Mouse (Mus musculus): Measurements from ENCODE around the gene Polr3c.
"Not testable (repeated sequence)": the region's sequence is repeated elsewhere in the genome, so short reads cannot be mapped to it uniquely, and the experiment has no call there.

Polr3c gene

DNA sequence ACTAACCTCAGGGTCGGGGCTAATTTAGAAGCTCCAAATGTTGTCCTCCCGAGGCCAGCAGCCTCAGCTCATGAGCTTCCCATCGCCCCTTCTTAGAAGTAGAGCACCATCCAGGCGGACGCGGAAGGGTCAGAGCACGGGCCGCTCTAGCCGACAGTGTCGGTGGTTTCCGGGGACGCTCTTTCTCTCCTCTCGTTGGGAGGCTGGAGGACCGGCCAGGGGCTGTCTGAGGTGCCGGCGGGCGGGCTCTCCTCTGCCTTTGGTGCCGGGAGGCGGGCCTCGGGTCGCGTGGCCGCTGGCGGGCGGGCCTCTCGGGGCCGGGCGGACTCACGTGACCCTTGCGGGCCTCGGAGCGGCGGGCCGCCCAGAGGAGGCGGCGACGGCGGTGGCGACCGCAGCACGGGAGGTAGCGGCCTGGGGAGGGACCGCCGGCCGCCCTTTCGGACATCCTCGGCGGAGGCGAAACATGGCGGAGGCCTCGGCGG lies at the start of gene Polr3c, which contains the start of gene Rnf115:
Gene Polr3c (minus strand): TSS at position 286 of the 485 bp plus-strand sequence.
Gene Rnf115 (plus strand): TSS at position 322 of the 485 bp plus-strand sequence.
- peak; percentile 81 for DNase-seq (ENCODE audit: low spot score)

DNA sequence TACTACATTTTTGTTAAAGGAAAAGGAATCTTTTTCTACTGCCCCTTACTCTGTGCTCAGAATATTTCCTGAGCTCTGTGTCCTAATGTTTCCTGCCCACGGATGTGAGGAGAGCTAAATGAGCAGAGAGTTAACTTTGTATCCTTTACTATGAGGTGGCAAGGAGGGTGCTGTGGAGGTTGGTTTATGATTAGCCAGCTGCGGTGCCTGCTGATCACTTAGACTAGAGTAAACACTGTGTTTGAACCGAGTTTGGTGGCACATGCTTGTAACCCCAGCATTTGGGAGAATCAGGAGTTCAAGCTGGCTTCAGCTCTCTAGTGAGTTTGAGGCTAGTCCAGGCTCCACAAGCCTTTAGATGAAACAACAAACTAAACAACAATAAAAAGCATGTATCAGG lies 49.7 kb upstream of the Polr3c start:
- no peak for DNase-seq (ENCODE audit: low spot score)

DNA sequence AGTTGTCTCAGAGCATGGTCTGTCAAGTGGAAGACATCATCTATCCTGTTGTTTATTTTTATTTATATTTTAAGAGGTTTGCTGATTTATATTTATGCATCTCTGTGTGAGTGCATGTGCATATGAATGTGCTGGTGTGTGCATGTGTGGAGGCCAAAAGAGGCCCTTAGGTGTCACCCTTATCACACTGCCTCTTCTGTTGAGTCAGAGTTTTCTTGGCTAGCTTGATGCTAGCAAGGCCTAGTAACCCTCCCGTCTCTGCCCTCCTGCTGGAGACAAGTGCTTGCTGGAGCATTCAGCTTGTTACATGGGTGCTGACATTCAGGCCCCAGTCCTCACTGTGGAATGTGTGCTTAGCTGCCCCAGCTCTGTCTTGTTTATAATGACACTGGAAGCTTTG lies 45.5 kb upstream of the Polr3c start:
- no peak for DNase-seq (ENCODE audit: low spot score)

DNA sequence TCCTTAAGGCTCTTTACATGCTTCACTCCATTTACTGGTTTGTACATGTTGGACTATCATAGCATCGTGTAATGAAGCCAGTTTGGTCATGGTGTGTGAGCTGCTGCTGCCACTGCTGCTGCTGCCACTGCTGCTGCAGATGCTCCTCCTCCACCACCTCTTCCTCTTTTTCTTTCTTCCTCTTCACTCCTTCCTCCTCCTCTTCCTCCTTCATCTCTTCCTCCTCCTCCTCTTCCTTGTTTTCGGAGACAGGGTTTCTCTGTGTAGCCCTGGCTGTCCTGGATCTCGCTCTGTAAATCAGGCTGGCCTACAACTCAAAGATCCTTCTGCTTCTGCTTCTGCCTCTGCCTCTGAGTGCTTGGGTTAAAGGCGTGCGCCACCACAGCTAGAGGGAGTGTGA lies 42.5 kb upstream of the Polr3c start:
- DNase-seq (ENCODE audit: low spot score): no peak

DNA sequence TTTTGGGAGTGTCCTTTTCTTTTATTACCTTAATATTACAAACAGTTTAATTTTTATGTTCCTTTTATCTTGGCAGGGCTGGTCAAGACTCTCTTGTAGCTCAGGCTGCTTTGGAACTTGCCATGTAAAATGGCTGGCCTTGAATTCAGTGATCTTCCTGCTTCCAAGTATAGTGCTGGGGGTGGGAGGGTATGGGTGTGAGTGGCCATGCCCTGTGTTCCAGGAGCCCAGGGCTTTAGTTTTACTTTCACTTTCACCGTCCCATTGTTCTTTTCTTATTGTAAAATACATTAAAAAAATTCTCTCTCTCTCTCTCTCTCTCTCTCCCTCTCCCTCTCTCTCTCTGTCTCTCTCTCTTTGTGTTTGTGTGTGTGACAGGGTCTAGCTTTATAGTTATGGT lies 37.1 kb upstream of the Polr3c start:
- DNase-seq (ENCODE audit: low spot score): no peak

DNA sequence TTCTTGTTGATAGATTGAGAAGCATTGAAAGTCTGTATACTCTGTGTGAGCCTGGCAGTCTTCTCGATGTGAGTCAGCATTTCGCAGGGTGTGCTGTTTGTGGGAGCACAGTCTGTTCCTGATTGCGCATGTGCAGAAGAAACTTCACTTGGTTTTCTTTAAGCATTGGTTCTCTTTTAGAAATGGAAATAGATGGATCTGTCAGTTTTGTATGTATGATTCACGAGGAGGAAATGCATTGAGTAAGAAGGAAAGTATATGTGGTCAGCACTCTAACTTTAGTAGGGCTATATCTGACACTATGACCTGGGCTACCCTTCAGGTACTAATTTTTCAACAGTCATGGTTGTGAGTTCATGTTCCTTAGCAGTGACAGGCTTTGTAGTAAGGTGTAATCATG lies 32.3 kb upstream of the Polr3c start:
- peak; percentile 25 for DNase-seq (ENCODE audit: low spot score)

DNA sequence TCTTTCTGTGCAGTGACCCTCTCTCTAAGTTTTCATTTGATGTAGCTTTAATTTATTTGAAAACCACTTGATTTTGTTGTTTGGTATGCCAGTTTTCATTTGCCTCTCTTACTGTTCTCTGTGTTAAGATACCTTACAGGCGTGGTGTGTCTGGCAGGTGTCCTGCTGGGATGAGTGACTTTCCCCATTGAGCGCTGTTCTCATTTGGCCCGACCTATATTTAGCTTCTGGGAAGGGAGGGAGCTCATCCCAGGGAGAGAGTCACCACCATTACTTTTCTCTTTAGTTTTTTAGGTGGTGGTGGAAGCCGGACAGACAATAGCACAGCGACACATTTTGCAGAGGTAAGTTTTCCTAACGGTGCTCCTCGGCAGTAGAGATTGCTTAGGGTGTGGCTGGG lies 30.3 kb upstream of the Polr3c start:
- no peak for DNase-seq (ENCODE audit: low spot score)

DNA sequence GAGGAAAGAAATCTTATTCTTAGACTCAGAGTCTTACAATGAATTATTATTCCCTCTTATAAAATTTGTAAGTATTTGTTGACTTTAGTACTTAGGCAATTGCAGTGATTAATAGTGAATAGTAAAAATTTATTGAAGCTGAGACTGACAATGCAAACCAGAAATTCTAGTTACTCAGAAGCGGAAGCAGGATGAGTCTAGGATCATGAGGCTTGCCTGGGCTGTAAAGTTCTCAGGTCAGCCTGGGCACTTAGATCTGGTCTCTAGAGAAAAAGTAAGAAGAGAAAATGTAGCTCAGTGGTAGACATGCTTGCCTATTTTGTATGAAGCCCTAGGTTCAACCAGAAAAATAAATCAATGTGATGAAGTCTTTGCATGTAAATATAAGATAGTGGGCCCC lies 28.5 kb upstream of the Polr3c start:
- no peak for DNase-seq (ENCODE audit: low spot score)

DNA sequence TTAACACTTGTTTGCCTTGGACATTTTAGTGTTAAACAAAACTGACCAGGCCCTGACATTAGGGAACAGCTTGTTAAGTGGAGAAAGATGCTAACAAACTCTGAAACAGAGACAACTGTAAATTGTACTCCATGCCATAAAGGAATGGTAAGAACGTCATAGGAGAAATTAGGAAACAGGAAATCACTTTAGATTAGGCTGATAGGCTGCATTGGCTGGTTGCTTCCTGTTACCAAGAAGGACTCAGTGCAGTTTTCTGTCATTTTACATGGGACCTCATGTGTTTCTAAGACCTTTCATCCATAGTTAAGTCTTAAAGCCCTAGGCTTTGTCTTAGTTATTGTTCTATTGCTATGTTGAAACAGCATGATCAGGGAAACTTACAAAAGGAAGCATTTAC lies 19.4 kb upstream of the Polr3c start:
- DNase-seq (ENCODE audit: low spot score): no peak

DNA sequence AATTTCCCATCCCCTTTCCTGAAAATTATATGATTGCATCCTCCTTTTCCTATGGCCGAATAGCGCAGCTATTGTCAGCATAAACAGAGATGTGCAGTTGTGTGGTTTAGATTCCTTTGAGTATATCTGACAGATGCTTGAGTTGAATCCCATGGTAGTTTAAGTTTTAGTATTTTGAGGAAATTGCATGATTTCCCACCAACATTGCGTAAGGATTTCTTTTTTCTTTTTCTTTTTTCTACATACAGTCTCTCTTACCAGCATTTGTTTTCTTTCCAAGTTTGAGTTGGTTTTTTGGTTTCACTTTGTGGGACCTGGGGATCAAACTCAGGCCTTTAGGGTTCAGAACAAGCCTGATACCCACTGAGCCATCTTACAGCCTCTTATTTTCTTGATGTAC lies 16.9 kb upstream of the Polr3c start:
- no peak for DNase-seq (ENCODE audit: low spot score)

DNA sequence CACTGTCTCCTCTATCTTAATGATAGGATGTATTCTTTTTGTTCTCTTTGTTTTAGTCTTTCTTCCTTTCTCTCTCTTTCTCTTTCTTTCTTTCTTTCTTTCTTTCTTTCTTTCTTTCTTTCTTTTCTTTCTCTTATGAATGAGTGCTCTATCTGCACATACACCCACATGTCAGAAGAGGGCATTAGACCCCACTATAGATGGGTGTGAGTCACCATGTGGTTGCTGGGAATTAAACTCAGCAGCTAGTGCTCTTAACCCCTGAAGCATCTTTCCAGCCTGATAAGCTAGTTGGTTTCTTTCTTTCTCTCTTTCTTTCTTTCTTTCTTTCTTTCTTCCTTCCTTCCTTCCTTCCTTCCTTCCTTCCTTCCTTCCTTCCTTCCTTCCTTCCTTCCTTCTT lies 12.9 kb upstream of the Polr3c start:
- not testable (repeated sequence) for DNase-seq (ENCODE audit: low spot score)

DNA sequence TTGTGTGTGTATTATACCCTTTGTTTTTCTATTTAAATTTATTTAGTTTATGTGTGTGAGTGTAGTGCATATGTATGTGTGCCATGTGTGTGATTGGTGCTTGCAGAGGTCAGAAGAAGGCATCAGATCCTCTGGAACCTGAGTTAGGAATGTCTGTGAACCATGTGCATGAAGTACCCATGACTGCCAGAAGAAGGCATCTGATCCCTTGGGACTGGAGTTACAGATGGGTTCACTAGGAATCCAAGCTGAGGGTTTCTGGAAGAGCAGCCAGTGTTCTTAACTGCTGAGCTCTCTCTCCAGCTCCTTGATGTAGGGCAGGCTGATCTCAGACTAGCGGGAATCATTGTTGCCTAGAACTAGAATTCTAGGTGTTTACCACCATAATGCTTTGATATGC lies 10.6 kb upstream of the Polr3c start:
- no peak for DNase-seq (ENCODE audit: low spot score)

DNA sequence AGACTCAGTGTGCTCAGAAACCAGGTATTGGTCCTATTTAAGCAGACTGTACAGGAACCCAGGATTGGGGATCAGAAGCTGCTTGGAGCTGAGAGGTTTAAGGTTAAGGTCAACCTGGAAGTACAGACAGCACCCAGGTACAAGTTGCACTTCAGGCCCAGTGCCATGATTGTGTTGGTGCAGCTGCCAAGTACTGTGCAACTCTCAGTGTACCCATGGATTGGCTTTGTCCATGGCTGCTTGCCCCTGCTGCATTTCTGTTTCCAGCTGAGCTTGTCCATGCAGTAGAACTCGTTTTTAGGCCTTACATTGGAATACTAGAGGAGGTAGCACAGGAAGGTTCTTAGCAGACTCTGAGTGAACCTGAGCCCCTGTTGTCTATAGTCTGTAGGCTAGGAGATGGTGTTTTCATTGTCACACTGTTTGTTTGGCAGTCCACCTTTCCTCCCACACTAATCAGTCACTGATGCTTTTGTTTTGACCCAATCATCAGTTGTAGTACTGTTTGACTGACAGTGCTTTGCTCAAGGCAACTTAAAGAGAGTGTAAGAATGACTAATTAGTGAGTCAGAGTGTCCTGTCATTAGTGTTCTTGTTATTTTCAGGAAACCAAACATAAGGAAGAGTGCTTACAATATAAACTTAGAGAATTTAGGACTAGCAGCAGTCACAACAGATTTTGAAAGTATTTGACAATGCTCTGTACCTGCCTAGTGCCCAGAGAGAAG lies 9.7 kb upstream of the Polr3c start:
- no peak for DNase-seq (ENCODE audit: low spot score)

DNA sequence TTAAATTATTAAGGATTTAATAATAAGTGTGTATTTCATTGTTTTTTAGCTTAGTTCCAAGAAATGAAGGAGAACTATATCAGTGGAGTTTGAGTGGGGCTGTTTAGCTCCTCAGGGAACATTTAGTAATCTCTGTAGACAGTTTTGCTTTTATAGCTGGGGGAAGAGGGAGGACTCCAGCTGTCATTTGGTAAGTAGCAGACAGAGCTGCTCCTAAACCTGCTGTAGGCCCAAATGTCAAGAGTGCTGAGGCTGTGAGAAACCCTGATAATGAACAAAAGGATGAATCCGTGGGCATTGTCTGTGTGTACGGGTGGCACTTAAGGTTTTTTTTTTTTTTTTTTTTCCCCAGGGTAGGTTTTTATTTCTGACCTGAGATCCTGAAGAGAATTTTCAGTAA lies 7.8 kb upstream of the Polr3c start:
- DNase-seq (ENCODE audit: low spot score): no peak

DNA sequence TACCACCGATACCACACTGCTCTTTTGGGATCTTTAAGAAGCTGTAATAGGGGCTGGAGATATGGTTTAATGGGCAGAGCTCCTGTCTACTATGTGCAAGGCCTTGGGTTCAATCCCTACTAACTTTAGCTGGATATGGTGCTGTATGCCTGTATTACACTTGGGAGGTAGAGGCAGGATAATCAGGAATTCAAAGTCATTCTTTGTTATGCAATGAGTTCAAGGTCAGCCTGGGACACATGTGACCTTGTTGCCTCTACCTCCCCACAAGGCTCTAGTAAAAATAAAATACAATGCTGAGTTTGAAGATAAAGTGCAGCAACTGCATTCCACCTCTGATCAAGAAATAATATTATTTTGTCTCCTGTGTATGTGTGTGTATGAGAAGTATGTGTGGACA lies 6.6 kb upstream of the Polr3c start:
- DNase-seq (ENCODE audit: low spot score): no peak

DNA sequence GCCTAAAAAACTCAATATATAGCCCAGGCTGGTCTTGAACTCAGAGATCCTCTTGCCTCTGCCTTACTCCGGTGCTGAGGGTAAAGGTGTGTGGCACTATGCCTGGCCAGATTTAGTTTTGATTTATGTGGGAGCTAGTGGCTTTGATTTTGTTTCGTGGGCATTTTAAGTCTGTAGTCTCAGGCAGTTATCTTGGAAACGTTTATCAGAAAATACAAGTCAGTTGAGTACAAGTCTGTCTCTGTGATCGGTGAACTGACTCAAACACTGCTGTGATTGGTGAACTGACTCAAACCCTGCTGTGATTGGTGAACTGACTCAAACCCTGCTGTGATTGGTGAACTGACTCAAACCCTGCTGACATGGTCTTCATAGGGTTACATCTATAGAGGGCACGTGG lies 3.4 kb upstream of the Polr3c start:
- no peak for DNase-seq (ENCODE audit: low spot score)

DNA sequence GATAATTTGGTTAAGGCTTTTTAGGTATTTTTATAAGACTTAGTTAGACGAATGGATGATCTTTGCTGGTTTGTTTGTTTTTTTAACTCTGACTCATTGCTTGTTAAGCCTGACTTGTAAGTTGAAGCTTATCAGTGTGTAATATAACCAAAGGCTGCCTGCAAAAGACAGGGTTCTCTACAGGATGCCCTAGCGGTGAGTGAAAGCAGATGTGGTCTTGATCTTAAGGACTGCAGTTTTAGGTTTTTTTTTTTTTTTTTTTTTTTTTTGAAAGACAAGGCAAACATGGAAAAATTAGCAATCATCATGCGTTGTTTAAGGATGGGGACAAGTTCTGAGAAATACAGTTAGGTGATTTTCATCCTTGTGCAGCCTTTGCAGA lies 2.0 kb upstream of the Polr3c start:
- DNase-seq (ENCODE audit: low spot score): no peak

DNA sequence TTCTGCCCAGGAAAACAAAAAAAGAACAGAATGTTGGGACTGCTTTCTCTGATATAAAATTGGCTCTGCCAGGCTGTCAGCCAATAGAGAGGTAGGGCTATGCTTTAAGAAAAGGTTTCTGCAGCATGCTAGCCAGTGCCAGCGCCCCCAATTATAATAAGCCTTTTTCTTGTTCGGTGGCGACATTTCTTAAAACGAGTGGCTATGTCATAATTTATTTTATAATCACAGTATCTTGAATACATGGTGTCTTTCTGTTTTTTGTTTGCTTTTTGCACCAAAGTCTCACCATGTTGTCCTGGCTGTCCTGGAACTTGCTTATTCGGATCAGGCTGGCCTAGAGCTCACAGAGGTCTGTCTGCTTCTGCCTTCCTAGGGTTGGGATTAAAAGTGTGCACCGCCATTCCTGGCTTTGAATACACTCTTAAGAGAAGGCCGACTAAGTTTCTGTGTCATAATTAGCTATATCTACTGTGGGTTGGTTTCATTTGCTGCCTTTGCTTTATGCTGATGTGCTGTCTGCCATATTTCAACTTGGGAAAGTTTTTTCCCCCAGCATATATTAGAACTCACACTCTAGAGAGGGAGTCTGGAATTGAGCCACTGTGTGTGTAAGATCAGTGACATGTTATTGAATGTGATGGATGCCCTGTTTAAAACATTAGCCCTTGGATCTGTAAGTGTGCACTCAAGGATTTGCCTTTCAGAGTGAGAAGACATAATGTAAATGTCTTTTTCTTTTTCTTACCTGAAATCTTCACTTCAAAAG lies 1.4 kb upstream of the Polr3c start:
- no peak for DNase-seq (ENCODE audit: low spot score)

DNA sequence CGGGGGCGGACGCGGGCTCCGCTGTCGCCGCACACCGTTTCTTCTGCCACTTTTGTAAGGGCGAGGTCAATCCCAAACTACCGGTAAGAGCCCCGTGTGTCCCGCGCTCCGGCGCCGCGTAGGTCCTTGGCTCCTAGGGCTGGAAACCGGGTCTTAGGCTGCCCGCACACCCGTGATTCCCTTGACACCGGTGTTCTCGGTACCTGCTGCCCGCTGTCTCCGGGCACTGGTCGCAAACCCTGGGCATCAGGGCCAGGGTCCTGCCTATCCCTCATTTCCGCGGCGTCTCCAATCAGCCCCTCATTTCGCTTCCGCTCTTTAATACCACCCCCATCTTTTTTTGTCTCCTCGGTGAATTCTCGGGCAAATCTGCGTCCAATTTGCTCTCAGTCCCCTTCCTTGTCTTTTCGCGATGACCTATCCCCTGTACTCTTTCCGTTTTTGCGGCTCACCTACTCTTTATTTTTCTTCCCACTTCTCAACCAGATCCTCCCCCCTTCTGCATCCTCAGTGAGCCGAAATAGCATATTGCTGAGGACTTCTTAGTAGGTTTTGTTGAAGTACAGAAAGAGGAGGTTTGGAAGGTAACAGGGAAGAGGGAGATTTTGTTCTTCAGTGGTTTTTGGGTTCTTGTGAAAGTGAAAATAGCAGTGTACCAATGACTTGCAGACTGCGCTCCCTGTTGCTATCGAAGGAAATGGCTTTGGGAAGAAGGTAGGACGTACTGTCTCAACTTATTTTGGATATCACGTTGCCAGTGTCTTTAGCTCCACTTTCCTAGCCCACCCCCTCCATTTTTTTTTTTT lies 603 bp upstream of the Polr3c start:
- DNase-seq (ENCODE audit: low spot score): no peak

DNA sequence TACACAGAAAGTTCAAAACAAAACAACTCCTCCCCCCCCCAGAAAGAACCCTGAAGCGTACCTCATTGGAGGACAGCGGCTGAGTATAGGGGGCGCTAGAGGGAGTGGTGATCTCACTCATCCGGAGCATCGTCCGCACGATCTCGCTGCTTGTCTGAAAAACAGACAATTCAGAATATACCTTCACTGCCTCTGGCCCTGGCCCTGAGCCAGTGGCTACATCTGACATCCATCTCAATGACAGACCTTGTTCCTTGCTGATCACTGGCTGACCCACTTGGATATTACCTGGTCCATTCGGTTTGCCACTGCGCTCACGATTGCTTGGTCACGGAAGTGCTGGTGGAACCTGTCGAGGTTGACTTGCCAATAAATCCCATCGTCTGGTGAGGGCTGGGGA lies 8.3 kb downstream of the Polr3c start:
- DNase-seq (ENCODE audit: low spot score): no peak

DNA sequence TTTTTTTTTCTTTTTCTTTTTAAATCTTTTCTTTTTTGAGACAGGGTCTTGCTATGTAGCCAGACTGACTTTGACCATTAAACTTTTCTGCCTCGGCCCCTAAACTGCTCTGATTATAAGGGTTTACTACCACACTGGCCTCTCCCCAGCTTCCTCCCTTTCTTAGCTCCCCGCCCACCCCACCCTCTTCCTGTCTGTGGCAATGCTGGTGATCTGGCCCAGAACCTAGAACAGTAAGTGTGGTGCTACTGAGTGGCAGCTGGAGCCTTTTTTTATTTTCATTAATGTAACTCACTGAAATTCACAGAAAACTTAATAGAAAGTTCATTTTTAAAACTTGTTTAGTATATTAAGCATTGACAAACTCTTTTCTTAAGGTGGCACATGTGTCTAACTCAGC lies 11.6 kb downstream of the Polr3c start:
- no peak for DNase-seq (ENCODE audit: low spot score)

DNA sequence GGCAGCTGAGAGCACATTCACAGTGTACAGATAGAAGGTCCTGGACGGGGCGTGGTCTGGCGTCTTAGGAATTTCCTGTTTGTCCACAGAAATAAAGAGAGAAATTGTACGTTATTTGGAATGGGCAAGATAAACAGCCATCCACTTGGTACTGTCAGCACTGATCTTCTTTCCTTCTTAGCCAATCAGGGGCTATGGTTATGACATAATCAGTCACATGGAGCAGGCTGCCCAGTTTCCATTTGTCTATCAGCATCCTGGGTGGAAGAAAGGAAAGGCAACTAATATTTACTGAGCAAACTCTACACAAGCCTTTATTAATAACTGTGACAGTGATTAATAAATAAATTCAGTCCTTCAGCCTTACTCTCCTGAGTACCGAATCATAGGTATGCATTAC lies 13.1 kb downstream of the Polr3c start:
- DNase-seq (ENCODE audit: low spot score): no peak

DNA sequence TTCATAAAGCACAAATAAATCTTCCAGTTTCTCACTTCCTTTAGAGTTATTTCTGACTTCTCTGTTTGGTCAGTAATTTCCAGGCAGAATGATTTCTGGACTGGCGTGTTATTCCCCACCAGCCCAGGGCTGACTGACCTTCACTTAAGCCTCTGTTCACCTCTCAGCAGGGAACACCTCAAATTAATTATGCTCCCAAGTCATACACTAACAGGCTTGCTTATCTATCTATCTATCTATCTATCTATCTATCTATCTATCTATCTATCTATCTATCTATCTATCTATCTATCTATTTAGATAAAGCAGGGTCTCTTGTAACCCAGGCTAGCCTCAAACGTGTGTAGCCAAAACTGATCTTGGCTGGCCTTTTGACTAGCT lies 18.8 kb downstream of the Polr3c start:
- no peak for DNase-seq (ENCODE audit: low spot score)
